Mouse (Mus musculus): ENCODE measurements around the gene Slc22a2.
"Not testable (repeated sequence)": the region's sequence is repeated elsewhere in the genome, so short reads cannot be mapped to it uniquely, and the experiment has no call there.

Slc22a2 gene

DNA sequence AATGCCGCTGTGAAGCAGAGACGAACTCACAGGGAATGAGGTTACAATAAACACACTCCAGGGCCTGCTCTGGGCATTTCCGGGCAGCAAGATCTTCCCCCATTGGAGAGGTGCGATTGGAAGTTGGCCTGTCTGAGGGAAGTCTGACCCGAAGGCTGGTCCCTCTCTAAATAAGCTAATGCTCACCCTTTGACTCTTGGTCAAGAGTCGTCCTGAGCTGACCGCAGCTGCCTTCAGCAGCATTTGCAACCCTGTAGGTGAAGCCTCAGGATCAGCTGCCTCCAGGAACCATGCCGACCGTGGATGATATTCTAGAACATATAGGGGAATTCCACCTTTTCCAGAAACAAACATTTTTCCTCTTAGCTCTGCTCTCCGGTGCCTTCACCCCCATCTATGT, at the start of gene Slc22a2:
Gene Slc22a2 (plus strand): TSS at position 142 of the 400 bp plus-strand sequence.
- DNase-seq (ENCODE audit: low spot score in 2 of 2): no peak

DNA sequence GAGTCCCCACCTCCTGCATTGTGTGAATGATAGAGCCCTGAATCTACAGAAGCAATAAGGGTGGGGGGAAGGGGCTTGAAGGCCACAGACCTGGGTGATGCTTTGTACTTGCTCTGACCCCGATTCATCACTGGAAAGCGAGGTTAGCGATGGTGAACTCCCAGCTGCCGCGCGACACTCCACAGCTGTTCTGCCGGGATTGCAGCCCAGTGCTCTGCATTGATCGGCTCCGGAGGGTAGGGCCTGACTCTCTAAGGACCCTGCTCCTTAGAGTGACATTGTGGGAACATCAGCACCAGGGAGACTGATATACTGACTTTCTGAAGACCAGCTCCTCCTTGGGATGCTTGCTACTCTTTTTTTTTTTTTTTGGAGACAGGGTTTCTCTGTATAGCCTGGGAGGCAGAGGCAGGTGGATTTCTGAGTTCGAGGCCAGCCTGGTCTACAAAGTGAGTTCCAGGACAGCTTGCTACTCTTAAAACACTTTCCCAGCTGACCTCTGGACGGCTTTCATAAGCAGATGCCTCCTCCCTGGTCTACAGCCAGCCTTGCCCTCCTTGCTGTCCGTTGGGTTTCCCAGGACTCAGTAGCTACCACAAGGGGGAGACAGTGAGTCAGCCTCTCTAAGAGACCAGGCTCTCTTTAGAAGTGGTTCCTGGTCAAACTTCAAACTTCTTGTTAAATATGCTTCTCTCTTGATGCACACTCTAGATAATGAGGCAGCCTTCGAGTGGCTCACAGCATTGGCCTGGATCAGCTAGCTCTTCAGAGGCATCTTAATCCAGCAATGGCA, 49.4 kb upstream of the Slc22a2 start:
- peak; percentile 44 to 68 for DNase-seq (ENCODE audit: low spot score in 2 of 2)

DNA sequence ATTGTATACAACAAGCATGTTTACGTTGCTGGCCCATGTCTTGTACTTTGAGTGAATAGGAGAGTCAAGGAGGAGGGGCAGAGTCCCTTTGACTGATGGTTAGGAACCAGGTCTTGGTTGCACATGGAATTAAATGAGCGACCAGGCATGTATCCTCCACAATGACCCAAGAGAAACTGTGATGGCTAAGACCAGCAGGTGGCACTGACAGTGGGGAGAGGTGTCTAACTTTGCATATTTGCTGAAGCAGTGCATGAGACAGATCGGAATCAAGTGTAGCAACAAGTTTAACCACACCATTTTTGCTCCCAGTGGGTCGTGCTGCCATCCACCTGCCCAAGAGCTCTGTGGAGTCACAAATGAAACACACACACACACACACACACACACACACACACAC, 21.7 kb upstream of the Slc22a2 start:
- peak in 1 of 2 experiments; percentile 34 for DNase-seq (ENCODE audit: low spot score in 2 of 2)

- DNase-seq (ENCODE audit: low spot score in 2 of 2): not testable (repeated sequence)
Measured at GRCm38 (mm10) chr17:12564481-12565000, 19.4 kb upstream of the Slc22a2 start.

GRCm38 (mm10) chr17:12565443-12565842, 18.5 kb upstream of the Slc22a2 start:
- DNase-seq (ENCODE audit: low spot score in 2 of 2): no peak

DNA sequence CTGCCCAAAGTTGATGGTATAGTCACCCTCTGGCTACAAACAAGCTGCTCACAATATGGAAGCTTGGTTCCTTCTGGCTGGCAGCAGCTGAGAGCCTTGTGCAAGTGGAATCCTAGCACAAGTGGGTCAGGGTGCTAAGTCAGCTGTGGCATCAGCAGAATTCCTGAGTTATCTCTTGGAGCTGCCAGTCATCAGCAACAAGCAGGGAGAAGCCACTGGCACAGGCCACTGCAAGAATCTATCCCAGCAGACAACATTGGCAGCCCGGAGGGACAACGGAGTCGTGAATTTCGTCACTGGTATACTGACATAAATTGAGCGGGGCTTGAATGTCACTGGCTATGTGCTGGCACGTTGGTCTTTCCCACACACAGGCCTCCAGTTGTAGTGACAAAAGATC, 12.6 kb upstream of the Slc22a2 start:
- no peak for DNase-seq (ENCODE audit: low spot score in 2 of 2)

DNA sequence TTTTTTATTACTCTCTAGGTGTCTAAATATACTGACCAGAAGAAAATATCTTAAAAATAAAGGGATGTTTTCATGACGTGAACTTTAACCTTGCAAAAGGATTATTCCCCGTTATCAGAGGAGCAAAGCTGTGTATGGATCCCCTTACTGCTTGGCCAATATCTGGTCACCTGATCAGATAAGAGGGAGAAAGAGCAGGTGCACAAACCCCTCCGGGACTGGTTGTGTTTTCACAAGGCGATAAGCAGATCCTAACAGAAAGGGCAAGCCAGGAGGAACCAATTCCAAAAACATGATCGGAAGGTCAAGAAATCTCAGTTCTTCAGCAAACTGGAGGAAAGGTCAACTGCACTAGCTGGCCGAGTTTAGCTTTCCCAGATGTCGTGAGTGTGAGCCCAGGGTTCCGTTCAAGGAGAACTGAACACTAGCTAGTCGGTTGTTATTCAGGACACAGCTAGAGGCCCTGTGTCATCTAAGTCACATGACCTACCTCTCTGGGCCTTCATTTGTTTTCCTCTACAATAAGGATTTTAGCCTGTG, 11.9 kb upstream of the Slc22a2 start:
- DNase-seq (ENCODE audit: low spot score in 2 of 2): no peak

DNA sequence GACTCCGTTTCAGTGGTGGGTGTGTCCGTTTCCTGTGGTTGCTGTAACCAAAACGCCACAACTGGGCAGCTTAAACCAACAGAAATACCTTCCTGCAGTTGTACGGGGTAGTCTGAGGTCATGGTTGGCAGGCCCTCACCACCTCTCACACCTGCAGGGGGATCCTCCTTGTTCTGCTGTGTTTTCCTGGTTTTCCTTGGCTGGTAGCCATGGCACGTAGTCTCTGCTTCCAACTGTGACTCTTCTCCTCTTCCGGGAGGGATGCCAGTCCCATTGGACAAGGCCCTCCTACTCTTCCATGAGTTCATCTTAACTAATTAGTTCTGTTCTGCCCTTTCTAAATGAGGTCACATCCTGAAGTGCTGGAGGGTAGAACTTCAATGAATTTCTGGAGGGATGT, 8.5 kb upstream of the Slc22a2 start:
- peak in 1 of 2 experiments; percentile 50 for DNase-seq (ENCODE audit: low spot score in 2 of 2)

GRCm38 (mm10) chr17:12577096-12577495, 6.8 kb upstream of the Slc22a2 start:
- peak in 1 of 2 experiments; percentile 57 for DNase-seq (ENCODE audit: low spot score in 2 of 2)

DNA sequence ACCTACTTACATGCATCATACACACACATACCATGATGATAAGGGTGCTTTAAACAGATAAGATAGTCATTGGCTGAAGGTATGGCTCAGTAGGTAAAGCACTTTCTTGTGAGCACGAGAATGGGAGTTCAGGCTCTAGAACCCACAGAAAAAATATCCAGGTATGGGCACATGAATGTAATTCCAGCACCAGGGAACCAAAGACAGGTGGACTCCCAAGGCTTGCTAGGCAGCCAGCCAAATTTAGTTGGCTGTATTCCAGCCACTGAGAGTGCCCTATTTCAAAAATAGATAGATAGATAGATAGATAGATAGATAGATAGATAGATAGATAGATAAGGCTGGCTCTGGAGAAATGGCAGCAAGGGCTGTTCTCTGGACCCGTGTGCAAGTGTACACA, 1.4 kb downstream of the Slc22a2 start:
- no peak for DNase-seq (ENCODE audit: low spot score in 2 of 2)

- peak in 1 of 2 experiments; percentile 14 for DNase-seq (ENCODE audit: low spot score in 2 of 2)
Measured at GRCm38 (mm10) chr17:12586966-12587365, 3.0 kb downstream of the Slc22a2 start.

DNA sequence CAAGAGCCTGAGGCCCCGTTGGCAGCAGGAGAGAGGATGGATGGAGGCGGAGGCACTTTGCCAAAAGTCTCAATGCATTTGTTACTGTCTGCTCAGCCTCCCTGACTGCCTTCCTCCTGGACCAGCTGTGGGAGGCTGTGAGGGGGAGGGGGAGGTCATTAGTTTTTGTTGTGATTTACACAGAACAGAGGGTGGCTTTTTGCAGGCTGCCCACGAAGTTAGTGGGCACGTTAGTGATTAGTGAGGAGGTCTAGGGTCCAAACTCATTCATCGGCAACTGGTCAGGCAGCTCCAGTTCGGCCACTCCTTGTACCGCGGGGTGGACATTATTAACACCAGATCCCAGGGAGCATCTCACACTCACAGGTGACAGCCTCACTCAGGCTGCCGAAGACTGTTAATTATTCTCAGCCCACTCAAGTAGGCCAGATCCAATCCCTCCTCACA, 4.9 kb downstream of the Slc22a2 start:
- DNase-seq (ENCODE audit: low spot score in 2 of 2): peak in 1 of 2 experiments; percentile 58

DNA sequence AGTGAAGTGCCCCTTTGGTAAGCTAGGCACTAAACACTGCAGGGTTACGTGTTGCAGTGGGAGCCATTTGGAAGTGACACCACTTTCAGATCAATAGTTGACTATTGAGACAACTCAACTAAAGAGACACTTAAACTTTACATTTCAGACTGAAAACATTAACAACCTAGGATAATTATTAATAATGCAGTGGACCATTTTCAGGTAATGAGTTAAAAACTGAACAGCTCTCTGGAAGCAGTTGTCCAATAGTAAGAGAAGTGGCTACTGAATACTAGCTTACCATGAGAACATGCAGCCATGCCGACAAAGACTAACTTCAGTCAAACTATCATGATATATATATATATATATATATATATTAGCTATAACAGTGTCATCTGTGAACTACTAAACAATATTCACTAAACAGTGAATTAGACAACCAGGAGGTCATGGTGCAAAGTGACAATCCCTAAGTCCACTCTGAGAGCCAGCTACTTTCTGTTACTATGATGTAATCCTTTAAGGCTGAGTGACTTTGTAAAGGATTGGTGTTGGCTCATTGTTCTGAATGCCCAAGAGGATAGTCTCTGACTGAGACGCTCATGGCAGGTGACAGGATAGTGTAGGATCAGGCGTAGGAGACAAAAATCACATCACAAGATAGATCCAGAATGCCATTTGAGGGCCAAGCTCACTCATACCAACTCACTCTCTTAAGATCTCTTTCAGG, 7.1 kb downstream of the Slc22a2 start:
- DNase-seq (ENCODE audit: low spot score in 2 of 2): peak in 1 of 2 experiments; percentile 19

DNA sequence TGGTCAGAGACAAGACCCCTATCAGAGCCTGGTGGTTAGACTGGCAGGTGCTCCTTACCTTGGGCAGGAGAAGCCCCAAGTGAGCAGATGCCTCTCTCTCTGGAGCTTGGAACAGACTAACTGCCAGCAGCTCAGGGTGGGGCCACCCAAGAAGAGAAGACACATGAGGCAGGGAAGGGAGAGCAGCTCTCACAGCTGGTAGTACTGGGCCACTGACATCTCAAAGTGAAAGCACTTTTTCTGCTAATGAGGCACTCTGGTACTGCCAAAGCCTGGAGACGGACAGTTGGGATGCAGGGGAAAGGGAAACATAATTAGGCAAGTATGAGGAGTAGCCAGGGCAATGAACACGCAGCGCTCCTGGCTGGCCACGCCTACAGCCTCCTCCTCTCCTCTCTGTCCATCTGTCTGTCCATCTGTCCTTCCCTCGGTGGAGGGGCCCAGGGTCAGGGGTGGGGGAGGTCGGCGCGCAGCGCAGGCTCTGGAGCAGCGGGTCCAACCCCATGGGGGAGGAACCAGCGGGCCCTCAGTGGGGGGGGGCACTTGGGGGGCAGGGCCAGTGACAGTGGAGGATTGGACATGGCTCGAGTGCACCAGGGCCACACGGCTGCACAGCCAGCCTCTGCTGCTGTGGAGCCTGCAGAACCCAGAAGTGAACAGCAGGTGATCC, 12.0 kb downstream of the Slc22a2 start:
- peak in 1 of 2 experiments; percentile 57 for DNase-seq (ENCODE audit: low spot score in 2 of 2)

DNA sequence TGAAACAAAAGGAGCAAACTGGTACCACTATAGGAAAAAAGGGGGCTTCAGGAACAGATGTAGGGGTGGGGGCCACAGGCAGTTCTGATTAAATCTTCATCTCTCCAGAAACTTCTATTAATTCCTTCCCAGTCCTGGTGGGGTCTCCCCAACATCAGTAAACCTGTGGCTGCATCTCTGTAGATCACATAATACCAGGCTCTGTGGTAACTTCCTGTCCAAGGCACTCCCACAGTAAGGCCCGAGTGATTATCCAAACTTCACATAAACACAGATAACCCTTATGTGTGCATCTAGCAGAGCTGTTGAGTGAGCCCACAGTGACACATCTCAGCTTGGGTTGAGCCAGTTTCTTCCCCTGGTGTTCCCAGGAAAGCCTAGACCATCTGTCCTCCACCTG, 22.7 kb downstream of the Slc22a2 start:
- peak in 1 of 2 experiments; percentile 29 for DNase-seq (ENCODE audit: low spot score in 2 of 2)

- DNase-seq (ENCODE audit: low spot score in 2 of 2): peak in 1 of 2 experiments; percentile 50
Measured at GRCm38 (mm10) chr17:12607202-12607601, 23.3 kb downstream of the Slc22a2 start.

DNA sequence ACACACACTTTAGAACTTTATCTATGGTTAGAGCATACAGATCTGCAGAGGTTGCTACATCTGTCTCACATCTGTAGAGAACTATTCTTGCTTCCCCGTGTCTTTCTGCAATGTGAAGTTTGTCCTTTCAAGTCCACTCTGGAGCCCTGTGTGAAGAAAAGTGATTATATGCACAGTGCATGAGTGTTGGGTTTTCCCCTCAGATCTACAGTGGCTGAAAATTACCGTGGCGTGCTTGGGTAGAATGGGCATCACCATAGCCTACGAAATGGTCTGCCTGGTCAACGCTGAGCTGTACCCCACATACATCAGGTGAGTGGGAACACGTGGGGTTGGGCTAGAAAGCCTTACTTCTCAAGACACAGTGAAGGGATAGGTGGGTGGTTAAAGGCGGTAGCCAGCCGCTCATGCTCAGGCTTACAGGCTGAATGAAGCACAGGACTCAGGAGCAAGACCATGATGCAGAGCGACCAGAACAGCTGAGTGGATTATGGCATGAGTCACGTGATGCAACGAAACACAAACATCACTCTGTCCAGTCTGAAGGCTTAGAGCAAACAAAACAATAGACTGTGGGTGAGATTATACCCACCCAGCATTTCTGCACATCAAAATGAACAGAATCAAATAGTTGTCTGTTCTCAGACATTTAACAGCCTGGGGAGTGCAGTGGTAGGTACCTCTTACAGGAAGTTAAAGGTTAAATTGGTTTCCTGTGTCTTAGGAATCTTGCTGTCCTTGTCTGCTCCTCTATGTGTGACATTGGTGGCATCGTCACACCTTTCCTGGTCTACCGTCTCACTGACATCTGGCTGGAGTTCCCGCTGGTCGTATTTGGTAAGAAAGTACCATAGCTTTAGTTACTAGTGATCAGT, 30.8 kb downstream of the Slc22a2 start:
- peak in 1 of 2 experiments; percentile 48 for DNase-seq (ENCODE audit: low spot score in 2 of 2)

GRCm38 (mm10) chr17:12615429-12615828, 31.5 kb downstream of the Slc22a2 start:
- DNase-seq (ENCODE audit: low spot score in 2 of 2): peak in 1 of 2 experiments; percentile 36

GRCm38 (mm10) chr17:12619641-12620040, 35.7 kb downstream of the Slc22a2 start:
- DNase-seq (ENCODE audit: low spot score in 2 of 2): peak in 1 of 2 experiments; percentile 54

DNA sequence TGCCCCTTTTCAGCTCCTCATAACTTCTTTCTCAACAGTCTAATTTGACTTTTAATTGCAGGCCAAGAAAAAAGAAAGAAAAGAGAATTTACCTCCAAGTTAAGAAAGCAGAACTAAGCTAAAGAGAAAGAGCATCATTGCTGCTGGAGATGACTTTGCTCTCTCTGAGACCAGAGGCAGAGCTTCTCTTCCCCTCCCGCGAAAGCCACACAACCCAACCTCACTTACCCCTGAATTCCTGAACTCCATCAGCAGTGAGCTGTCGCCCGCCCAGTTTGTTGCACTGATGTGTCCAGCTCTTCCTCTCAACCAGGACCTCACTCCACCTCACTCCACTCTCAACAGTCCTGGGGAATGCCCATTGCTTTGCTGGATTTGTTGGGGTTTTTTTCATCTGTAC, 44.1 kb downstream of the Slc22a2 start:
- DNase-seq (ENCODE audit: low spot score in 2 of 2): no peak
